Mouse (Mus musculus) olfactory bulb, adult 2 months (tissue): ENCODE results near the gene Defb47. TPM values are rescaled to one million over a fixed set of nuclear protein-coding genes. Genes with fewer than 3 reads are reported as not detected.

Experiments used
- H3K27ac ChIP-seq: fragments of 200-500 bp; 2 replicates; pipeline ENCODE4 v1.5.1; 2012; ENCODE audit warnings: low read depth, low read length; ENCODE audit not compliant: insufficient read depth
- H3K4me1 ChIP-seq: fragments of 200-500 bp; 2 replicates; pipeline ENCODE4 v1.6.1; 2012; ENCODE audit warnings: low read length; ENCODE audit not compliant: control insufficient read depth, insufficient read depth
- H3K4me3 ChIP-seq: fragments of 200-500 bp; 2 replicates; pipeline ENCODE4 v1.5.1; 2012; ENCODE audit warnings: mild to moderate bottlenecking, low read depth, low read length, moderate library complexity; ENCODE audit not compliant: insufficient read depth
- CTCF ChIP-seq: fragments of 200-500 bp; IDR thresholded peaks from 2 replicates; pipeline ENCODE4 v1.5.1; 2012; ENCODE audit warnings: low read depth, mild to moderate bottlenecking, low read length, moderate library complexity; ENCODE audit not compliant: insufficient read depth
- POLR2A ChIP-seq: fragments of 200-500 bp; IDR thresholded peaks from 2 replicates; pipeline ENCODE4 v1.6.1; 2012; ENCODE audit warnings: mild to moderate bottlenecking, low read depth, low read length, moderate library complexity; ENCODE audit not compliant: insufficient read depth
- WGBS: fragments of 180-500 bp; shearing (Covaris S2); methylation state at CpG from one replicate; pipeline ENCODE4 v1.1.7; 2018; 5-methylcytosine and 5-hydroxymethylcytosine counted together
- polyA plus RNA-seq: library from polyadenylated mRNA; stranded (reverse); fragments of >200 nt; gene quantifications from 2 replicates; pipeline ENCODE4 v1.2.4, GENCODE M21; 2012; ENCODE audit warnings: low replicate concordance; ENCODE audit not compliant: missing spikeins, insufficient read depth, insufficient read length

Defb47 gene
- polyA plus RNA-seq, result not detected in 2 replicates

DNA sequence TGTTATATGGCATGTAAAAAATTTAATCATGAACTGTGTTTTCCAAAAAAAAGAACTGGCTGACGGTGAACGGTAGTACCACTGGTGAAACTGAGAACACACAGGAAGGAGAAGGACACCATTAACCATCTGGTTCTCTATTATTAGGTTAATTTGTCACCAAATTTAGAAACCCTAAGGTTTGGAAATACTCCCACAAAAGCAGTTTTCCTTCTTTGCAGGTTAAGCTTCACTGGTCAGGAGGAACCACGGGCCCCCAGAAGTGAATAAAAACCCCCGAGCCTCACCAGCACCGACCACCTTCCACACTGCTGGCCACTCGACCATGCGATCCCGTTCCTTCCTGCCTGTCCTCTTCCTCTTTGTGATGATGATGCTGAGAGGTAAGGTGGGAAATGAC lies at the start of gene Defb47:
Defb47 (plus strand) TSS at position 301 of the 400 bp plus-strand sequence.
- 77% methylated on average over 8 of the region's 8 CpGs for WGBS

DNA sequence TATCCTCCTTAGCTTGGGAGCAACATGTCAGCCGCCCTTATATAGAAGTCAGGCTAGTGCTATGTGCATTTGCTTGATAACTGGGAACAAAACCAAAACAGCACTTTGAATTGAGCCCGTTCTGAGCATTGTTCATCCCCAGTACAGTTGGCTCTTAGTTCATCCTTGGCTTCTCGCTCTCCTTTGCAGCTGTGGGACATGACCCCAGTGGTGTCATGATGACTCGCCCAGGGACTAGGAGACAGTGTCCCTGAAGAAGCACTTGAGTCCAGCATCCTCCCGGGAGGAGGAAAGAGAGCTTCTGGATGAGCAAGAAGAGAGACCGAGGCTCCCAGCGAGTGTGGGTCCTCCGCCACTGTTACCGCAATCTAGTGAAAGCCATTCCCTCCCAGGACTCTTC lies 41.8 kb upstream of the Defb47 start:
- 81% methylated on average over 9 of the region's 9 CpGs for WGBS
- H3K27ac ChIP-seq, result no peak overlapping the region
- TF ChIP-seq POLR2A, result no peak
- TF ChIP-seq CTCF, result no peak
- no peak overlapping the region for H3K4me3 ChIP-seq
- no peaks in the 10 kb centered on the region for H3K4me1 ChIP-seq

More for the DNA sequence above, at the start of gene Defb47:
- TF ChIP-seq POLR2A (no peak), CTCF (no peak)
- Histone ChIP-seq H3K27ac (no peak within 1 kb of the TSS), H3K4me3 (no peak within 1 kb of the TSS), H3K4me1 (no peaks in the 10 kb centered on the region)

DNA sequence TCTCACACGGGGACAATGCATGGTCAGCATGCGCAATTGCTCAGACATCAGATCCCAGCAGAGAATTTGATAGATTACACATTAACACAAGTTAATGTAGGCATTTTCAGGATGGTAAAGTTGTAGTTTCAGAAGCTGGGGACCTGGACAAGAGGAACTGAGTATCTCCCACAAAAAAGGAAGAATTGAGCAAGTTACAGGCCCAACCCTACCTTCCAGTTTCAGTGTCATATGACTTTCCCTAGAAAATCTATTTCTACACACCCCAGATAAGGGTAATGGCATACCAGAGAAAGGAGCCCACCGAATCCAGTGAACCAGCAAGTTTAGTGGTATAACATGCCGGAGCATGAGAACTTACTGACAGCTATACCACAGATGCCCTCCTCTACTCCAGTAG lies 34.2 kb upstream of the Defb47 start:
- WGBS, result 89% methylated on average over 4 of the region's 4 CpGs
- no peak for TF ChIP-seq CTCF
- no peak for TF ChIP-seq POLR2A

DNA sequence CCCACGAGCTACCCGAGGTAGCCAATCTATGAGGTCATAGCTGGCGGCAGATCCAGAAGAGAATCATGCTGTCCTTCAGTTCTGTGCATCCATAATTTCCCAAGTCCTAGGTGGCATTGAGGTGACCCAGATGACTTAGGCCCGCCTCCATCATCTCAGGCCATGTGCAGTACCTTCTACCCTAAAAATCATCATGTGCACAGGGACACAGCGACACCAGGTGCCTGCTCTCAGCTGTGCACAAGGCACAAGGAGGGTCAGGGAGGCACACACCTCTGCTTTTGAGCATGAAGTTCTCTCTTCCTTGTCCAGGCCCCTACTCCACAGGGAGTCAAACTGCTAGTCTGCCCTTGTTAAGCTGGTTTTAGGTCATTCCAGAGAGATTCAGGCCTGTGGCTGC lies 32.5 kb upstream of the Defb47 start:
- Histone ChIP-seq H3K27ac (no peak overlapping the region), H3K4me1 (peaks cover 6% of the 10 kb centered on the region; the same call in 1 of the 2 replicates), H3K4me3 (no peak overlapping the region)
- WGBS, result 92% methylated on average over 5 of the region's 5 CpGs
- TF ChIP-seq CTCF, result no peak
- TF ChIP-seq POLR2A, result no peak

More for the DNA sequence above, 34.2 kb upstream of the Defb47 start:
- peaks cover 6% of the 10 kb centered on the region; the same call in 1 of the 2 replicates for H3K4me1 ChIP-seq
- no peak overlapping the region for H3K27ac ChIP-seq
- no peak overlapping the region for H3K4me3 ChIP-seq

DNA sequence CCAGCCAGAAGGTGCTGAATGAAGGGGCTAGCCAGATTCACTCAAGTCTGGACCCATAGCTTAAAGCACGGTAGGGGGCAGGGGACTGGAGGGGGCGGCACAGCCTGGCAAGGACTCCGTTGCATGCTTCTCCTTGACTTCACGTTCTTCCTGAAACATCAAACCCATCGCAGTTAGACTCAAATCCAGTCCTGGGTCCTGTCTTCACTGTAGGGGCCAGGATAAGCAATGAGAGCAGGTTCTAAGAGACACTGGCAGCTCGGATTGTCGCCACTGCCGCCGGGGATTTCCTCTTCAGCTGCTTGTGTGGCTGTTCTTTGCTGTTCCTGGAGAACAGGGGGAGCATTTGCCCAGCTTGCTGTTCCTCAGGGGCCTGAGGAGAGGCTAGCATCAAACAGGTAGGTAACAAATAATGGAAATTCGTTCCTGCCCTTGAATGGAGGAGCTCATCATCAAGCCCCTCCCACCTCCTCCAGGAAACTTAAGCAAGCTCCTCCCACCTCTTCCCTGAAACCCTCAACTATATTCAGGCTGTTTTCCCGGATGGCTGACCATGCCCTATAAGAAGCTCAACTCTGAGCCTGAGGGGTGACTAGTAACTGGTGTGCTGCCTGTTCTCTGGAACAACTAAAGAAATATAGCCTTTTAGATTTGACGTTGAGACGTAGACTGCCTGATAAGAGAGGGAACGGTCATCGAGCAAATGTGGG lies 31.9 kb upstream of the Defb47 start:
- no peak overlapping the region; the same call in 1 of the 2 replicates for H3K4me3 ChIP-seq
- TF ChIP-seq POLR2A (no peak), CTCF (no peak)
- 26% methylated on average over 15 of the region's 15 CpGs for WGBS
- H3K27ac ChIP-seq, result no peak overlapping the region
- H3K4me1 ChIP-seq, result peaks cover 6% of the 10 kb centered on the region; the same call in 1 of the 2 replicates

DNA sequence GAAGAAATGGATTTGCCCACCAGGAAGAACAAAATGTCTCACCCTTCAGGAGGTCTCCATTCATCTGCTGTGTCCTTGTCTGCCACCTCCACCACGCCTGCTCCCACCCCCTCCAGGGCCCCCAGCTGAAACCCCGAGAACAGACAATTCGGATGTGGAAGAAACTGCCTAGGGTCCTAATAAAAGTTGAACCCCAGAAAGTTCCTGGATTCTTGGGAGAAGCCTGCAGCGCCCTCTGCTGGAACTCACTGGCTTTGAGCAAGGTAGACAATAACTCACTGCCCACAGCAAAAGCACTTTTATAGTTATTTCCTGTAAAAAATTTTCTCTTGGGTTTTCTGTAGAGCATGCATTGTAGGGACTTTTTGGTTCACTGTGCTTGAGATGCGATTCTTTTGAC lies 22.8 kb upstream of the Defb47 start:
- TF ChIP-seq CTCF (no peak), POLR2A (no peak)

DNA sequence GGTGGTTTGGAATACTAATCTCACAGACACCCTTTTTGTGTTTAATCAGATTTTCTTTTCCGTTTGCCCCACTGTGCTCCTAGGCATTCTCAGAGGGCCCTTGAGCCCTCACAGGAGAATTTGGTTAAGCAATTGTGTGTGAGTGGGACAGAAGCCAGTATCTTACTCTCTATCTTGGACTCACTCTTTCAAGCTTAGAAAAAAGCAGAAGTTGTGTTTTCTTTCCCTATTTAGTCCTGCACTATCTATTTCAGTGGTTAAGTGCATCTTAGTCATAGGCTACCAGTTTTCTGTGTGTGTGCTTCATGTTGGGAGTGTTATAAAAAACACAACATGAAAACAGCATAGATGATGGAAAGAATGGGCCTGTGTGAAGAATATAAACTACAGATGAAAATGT lies 18.1 kb upstream of the Defb47 start:
- no peak for TF ChIP-seq CTCF
- no peak for TF ChIP-seq POLR2A
- Histone ChIP-seq H3K27ac (no peak overlapping the region), H3K4me3 (no peak overlapping the region), H3K4me1 (no peaks in the 10 kb centered on the region)
- WGBS, result 57% methylated on average over 1 of the region's 1 CpGs

More for the DNA sequence above, 22.8 kb upstream of the Defb47 start:
- Histone ChIP-seq H3K4me3 (no peak overlapping the region), H3K27ac (no peak overlapping the region), H3K4me1 (no peaks in the 10 kb centered on the region)
- 19% methylated on average over 5 of the region's 5 CpGs for WGBS

DNA sequence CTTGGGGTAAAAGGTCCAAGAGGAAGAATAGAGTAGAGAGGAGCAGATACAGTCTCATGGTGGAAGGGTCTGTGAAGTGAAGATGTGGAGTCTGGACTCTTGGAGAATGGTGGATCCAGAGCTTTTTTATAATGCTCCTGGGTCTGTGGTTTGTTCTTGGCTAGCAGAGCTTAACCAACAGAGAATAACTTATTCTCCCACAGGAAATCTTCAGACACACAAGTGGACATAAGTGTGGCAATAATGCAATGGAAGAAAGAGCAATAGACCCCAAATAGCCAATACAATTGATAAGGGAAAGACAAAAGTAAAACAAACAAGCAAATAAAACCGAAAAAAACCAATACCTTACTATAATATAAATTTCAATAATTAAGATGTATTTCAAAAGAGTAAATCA lies 13.5 kb upstream of the Defb47 start, which contains the start of gene Defb48:
Defb48 (minus strand) TSS at position 101 of the 400 bp plus-strand sequence.
- Histone ChIP-seq H3K27ac (no peak within 1 kb of the TSS), H3K4me1 (no peaks in the 10 kb centered on the region), H3K4me3 (no peak within 1 kb of the TSS)
- TF ChIP-seq CTCF (no peak), POLR2A (no peak)
- 93% methylated on average over 1 of the region's 1 CpGs for whole genome bisulfite sequencing

DNA sequence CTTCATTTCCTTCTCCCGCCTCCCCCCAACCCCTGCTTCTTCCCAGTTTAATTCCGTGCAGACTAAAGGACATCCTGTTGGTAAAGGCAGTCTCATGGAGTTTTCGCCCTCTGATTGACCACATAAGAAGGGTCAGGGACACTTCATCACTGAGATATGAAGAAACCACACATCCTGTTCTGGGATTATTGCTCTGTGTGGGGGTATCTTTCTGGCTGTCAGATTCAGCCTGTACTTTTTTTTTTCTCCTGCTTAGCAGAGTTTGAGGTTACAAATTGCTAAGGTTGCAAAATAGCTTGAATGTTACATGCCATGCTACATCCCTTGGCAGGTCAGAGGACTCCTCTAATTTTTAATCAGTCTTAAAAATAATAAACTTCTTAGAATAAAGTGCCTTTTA lies 6.6 kb upstream of the Defb47 start:
- no peaks in the 10 kb centered on the region for H3K4me1 ChIP-seq
- no peak for TF ChIP-seq CTCF
- TF ChIP-seq POLR2A, result no peak
- WGBS, result 92% methylated on average over 3 of the region's 3 CpGs
- no peak overlapping the region for H3K27ac ChIP-seq
- H3K4me3 ChIP-seq, result no peak overlapping the region
